Mouse (Mus musculus): Measurements from ENCODE around the gene Muc5b. TPM values are rescaled to one million over a fixed set of nuclear protein-coding genes. Genes with fewer than 3 reads are reported as not detected.

The Muc5b gene
- total and polyA plus RNA-seq, 3 experiments, result not detected

DNA sequence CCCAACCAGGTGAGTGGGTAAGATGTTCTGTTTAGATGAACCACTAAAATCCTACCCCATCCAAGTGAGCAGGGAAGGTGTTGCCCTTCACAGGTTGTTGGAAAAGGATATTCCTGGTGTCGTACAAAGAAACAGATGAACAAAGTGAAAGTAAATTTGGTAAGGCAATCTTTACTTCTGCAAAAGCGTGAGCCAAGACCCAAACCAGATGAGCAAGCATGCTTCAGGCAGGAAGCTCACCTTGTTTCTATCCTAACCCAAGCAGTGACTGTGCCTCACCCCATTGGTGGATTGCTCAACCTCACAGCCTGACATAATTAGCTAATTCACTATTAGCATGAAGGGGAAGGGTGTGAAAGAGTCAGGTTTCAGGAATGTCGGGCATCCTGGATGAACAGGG is 72.4 kb downstream of the Muc5b start:
- H3K4me3 ChIP-seq (replicated peaks in 1 of 3; ENCODE audit: low read depth in 2 of 3, low read length in 2 of 3, poor library complexity in 1 of 3), result no peak overlapping the region
- H3K27me3 ChIP-seq (replicated peaks), result peaks cover 80% of the 10 kb centered on the region
- H3K79me2 ChIP-seq (replicated peaks; ENCODE audit: control insufficient read depth, extremely low read depth, insufficient read depth, poor library complexity, severe bottlenecking), result no peaks in the 10 kb centered on the region
- no peak for TF ChIP-seq MXI1 (IDR thresholded peaks at IDR 0.05; ENCODE audit: low read depth, low read length)
- no peak for TF ChIP-seq USF1 (IDR thresholded peaks at IDR 0.05; ENCODE audit: low read depth, low read length)
- TF ChIP-seq TCF12 (IDR thresholded peaks at IDR 0.05; ENCODE audit: low read depth, low read length), result no peak
- no peak for TF ChIP-seq ZKSCAN1 (IDR thresholded peaks at IDR 0.05; ENCODE audit: borderline replicate concordance, low read depth, low read length)
- TF ChIP-seq JUN (IDR thresholded peaks at IDR 0.05; ENCODE audit: insufficient read depth, low read depth, low read length), result no peak
- TF ChIP-seq GABPA (IDR thresholded peaks at IDR 0.05; ENCODE audit: insufficient replicate concordance, low read depth, low read length), result no peak
- TF ChIP-seq NRF1 (IDR thresholded peaks at IDR 0.05; ENCODE audit: low read depth, low read length), result no peak
- TF ChIP-seq MYC (IDR thresholded peaks at IDR 0.05; ENCODE audit: low read depth, low read length), result no peak
- no peak for TF ChIP-seq EP300 (IDR thresholded peaks at IDR 0.05; ENCODE audit: low read length)
- no peak for TF ChIP-seq MEF2A (IDR thresholded peaks at IDR 0.05; ENCODE audit: borderline replicate concordance, low read depth, low read length)
- no peak for TF ChIP-seq SIN3A (IDR thresholded peaks at IDR 0.05; ENCODE audit: low read length)
- TF ChIP-seq RAD21 (IDR thresholded peaks at IDR 0.05; ENCODE audit: low read depth, low read length), result no peak
- TF ChIP-seq POLR2AphosphoS2 (IDR thresholded peaks at IDR 0.05; ENCODE audit: low read depth, low read length), result no peak
- no peaks in the 10 kb centered on the region for H3K9me3 ChIP-seq (replicated peaks; ENCODE audit: low read length)
- H3K9ac ChIP-seq (ENCODE audit: insufficient read depth, low read depth), result no peak overlapping the region
- H3K4me2 ChIP-seq (ENCODE audit: insufficient read depth, low read depth, poor library complexity, severe bottlenecking), result no peak overlapping the region
- H3K36me3 ChIP-seq (replicated peaks in 1 of 2; ENCODE audit: control insufficient read depth in 1 of 2, insufficient read depth in 1 of 2, low read length in 1 of 2), result no peaks in the 10 kb centered on the region
- in situ Hi-C loops (cut with MboI; ENCODE audit: low pct_ligation_motif_present, low pct_unique_long_range_greater_than_20kb, low sequenced_read_pairs) (loop anchor here (25.0 kb wide), 1 partner anchor 149 kb away; no protein-coding TSS in a partner anchor), dilution Hi-C loops (cut with MboI; ENCODE audit: extremely low pct_ligation_motif_present, extremely low pct_unique_long_range_greater_than_20kb, low sequenced_read_pairs) (no loop called here)
- no peak for DNase-seq (ENCODE audit: extremely low read depth)
- H3K4me1 ChIP-seq (ENCODE audit: control insufficient read depth in 1 of 2, insufficient read depth in 2 of 2), result peaks cover 0 to 4% of the 10 kb centered on the region in 2 experiments; a peak in 2 of 4 replicates
- H3K27ac ChIP-seq (ENCODE audit: insufficient read depth, low read depth), result no peak overlapping the region

DNA sequence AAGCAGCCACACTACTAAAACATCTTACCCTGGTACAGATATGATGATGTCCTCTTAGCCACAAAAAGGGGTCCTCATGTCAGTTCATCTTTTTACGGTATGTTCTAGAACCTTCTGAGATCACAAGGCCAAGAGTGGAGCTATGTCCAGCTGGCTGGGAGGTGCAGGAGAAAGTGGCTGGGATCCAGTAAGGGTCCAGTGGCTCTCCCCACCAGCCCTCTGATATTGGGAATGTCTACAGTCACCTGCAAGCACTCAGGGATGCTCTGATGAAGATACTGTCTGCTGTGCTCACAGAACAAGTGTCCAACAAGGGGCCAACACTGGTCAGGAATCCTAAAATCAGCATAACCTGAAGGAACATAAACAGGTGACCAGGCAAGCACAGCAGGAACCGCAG is 79.5 kb downstream of the Muc5b start, which contains the start of gene Tollip:
Gene Tollip, minus strand, starts transcription at position 101 of the 400 bp plus-strand sequence.
- DNase-seq (ENCODE audit: extremely low read depth), result no peak
- no peak within 1 kb of the TSS for H3K9ac ChIP-seq (ENCODE audit: insufficient read depth, low read depth)
- H3K4me2 ChIP-seq (ENCODE audit: insufficient read depth, low read depth, poor library complexity, severe bottlenecking), result no peak within 1 kb of the TSS
- H3K4me3 ChIP-seq (replicated peaks in 1 of 3; ENCODE audit: low read depth in 2 of 3, low read length in 2 of 3, poor library complexity in 1 of 3), result no peak within 1 kb of the TSS
- no peaks in the 10 kb centered on the region for H3K36me3 ChIP-seq (replicated peaks in 1 of 2; ENCODE audit: control insufficient read depth in 1 of 2, insufficient read depth in 1 of 2, low read length in 1 of 2)
- in situ Hi-C loops (cut with MboI; ENCODE audit: low pct_ligation_motif_present, low pct_unique_long_range_greater_than_20kb, low sequenced_read_pairs) (loop anchor here (25.0 kb wide), 1 partner anchor 156 kb away; no protein-coding TSS in a partner anchor), dilution Hi-C loops (cut with MboI; ENCODE audit: extremely low pct_ligation_motif_present, extremely low pct_unique_long_range_greater_than_20kb, low sequenced_read_pairs) (no loop called here)
- peaks cover 72% of the 10 kb centered on the region for H3K27me3 ChIP-seq (replicated peaks)
- no peaks in the 10 kb centered on the region for H3K79me2 ChIP-seq (replicated peaks; ENCODE audit: control insufficient read depth, extremely low read depth, insufficient read depth, poor library complexity, severe bottlenecking)
- no peaks in the 10 kb centered on the region for H3K4me1 ChIP-seq (ENCODE audit: control insufficient read depth in 1 of 2, insufficient read depth in 2 of 2)
- no peak within 1 kb of the TSS for H3K27ac ChIP-seq (ENCODE audit: insufficient read depth, low read depth)
- H3K9me3 ChIP-seq (replicated peaks; ENCODE audit: low read length), result no peaks in the 10 kb centered on the region
- TF ChIP-seq ZMIZ1 (IDR thresholded peaks at IDR 0.05; ENCODE audit: low read depth, low read length), result no peak
- TF ChIP-seq NELFE (IDR thresholded peaks at IDR 0.05; ENCODE audit: low read depth, low read length), result no peak
- no peak for TF ChIP-seq MAZ (IDR thresholded peaks at IDR 0.05; ENCODE audit: low read depth, low read length)
- TF ChIP-seq UBTF (IDR thresholded peaks at IDR 0.05; ENCODE audit: low read depth, low read length), result no peak
- no peak for TF ChIP-seq RCOR1 (conservative IDR thresholded peaks at IDR 0.05; ENCODE audit: low read depth, low read length)
- TF ChIP-seq IRF4 (IDR thresholded peaks at IDR 0.05; ENCODE audit: low read depth, low read length), result no peak
- TF ChIP-seq GABPA (IDR thresholded peaks at IDR 0.05; ENCODE audit: insufficient replicate concordance, low read depth, low read length), result no peak

Other genes with a start within 250 kb of the Muc5b start
- under 0.01 TPM in 1 of 2 replicates, not detected in the other for gene Muc6, start 183.8 kb upstream of the Muc5b start, total RNA-seq (2012; rRNA removed)
- not detected in 2 replicates for gene Muc6, start 183.8 kb upstream of the Muc5b start, total RNA-seq (2014; rRNA removed)
- 0.12 and 0.13 TPM in 2 replicates for gene Muc6, start 183.8 kb upstream of the Muc5b start, polyA plus RNA-seq (2012; ENCODE audit: insufficient read length, low read depth)
- not detected in 2 replicates for gene Muc2, start 148.7 kb upstream of the Muc5b start, total RNA-seq (2012; rRNA removed)
- gene Muc2, start 148.7 kb upstream of the Muc5b start, total RNA-seq (2014; rRNA removed), result not detected in 2 replicates
- gene Muc2, start 148.7 kb upstream of the Muc5b start, polyA plus RNA-seq (2012; ENCODE audit: insufficient read length, low read depth), result not detected in 2 replicates
- gene Muc5ac, start 50.1 kb upstream of the Muc5b start, total RNA-seq (2012; rRNA removed), result not detected in 2 replicates
- gene Muc5ac, start 50.1 kb upstream of the Muc5b start, total RNA-seq (2014; rRNA removed), result not detected in 2 replicates
- gene Muc5ac, start 50.1 kb upstream of the Muc5b start, polyA plus RNA-seq (2012; ENCODE audit: insufficient read length, low read depth), result not detected in 2 replicates
- gene Tollip, start 79.4 kb downstream of the Muc5b start, total RNA-seq (2012; rRNA removed), result 16.9 and 18.8 TPM in 2 replicates
- 22.3 and 22.8 TPM in 2 replicates for gene Tollip, start 79.4 kb downstream of the Muc5b start, total RNA-seq (2014; rRNA removed)
- gene Tollip, start 79.4 kb downstream of the Muc5b start, polyA plus RNA-seq (2012; ENCODE audit: insufficient read length, low read depth), result 24.4 and 29.6 TPM in 2 replicates
- 10.7 and 10.9 TPM in 2 replicates for gene Brsk2, start 110.7 kb downstream of the Muc5b start, total RNA-seq (2012; rRNA removed)
- 5.3 and 5.4 TPM in 2 replicates for gene Brsk2, start 110.7 kb downstream of the Muc5b start, total RNA-seq (2014; rRNA removed)
- 8.8 and 11.0 TPM in 2 replicates for gene Brsk2, start 110.7 kb downstream of the Muc5b start, polyA plus RNA-seq (2012; ENCODE audit: insufficient read length, low read depth)
- 22.4 and 25.9 TPM in 2 replicates for gene Mob2, start 222.0 kb downstream of the Muc5b start, total RNA-seq (2012; rRNA removed)
- gene Mob2, start 222.0 kb downstream of the Muc5b start, total RNA-seq (2014; rRNA removed), result 30.5 and 33.2 TPM in 2 replicates
- 26.3 and 27.3 TPM in 2 replicates for gene Mob2, start 222.0 kb downstream of the Muc5b start, polyA plus RNA-seq (2012; ENCODE audit: insufficient read length, low read depth)

Data from CH12.LX (cell line).